Mouse (Mus musculus) lung, embryonic 14.5 days (tissue): Measurements from ENCODE around the gene Csgalnact2. TPM values are rescaled to one million over a fixed set of nuclear protein-coding genes. Genes with fewer than 3 reads are reported as not detected.

Experiments used
- ATAC-seq: fragments of 200-750 bp; cut with Nextera tagmentation; 2 replicates; pipeline ENCODE4 v1.8.0; 2017; ENCODE audit warnings: mild to moderate bottlenecking, moderate TSS enrichment, moderate library complexity; ENCODE audit not compliant: insufficient read depth
- DNase-seq: peaks from one replicate; pipeline ENCODE4 v3.0.0-alpha.2; 2015
- H3K27ac ChIP-seq: fragments of 300-500 bp; sonication (generic); 2 replicates; pipeline ENCODE4 v1.5.1; 2014; ENCODE audit warnings: low read depth, mild to moderate bottlenecking, moderate library complexity
- H3K27me3 ChIP-seq: fragments of 300-500 bp; sonication (generic); 2 replicates; pipeline ENCODE4 v1.6.1; 2014; ENCODE audit warnings: low read length, control low read depth; ENCODE audit not compliant: insufficient read depth
- H3K36me3 ChIP-seq: fragments of 300-500 bp; sonication (generic); 2 replicates; pipeline ENCODE4 v1.6.1; 2014; ENCODE audit warnings: control low read depth; ENCODE audit not compliant: insufficient read depth
- H3K4me1 ChIP-seq: fragments of 300-500 bp; sonication (generic); 2 replicates; pipeline ENCODE4 v1.6.1; 2014; ENCODE audit warnings: antibody characterized with exemption, control low read depth; ENCODE audit not compliant: insufficient read depth
- H3K4me2 ChIP-seq: fragments of 300-500 bp; sonication (generic); 2 replicates; pipeline ENCODE4 v1.6.1; 2014; ENCODE audit warnings: mild to moderate bottlenecking
- H3K4me3 ChIP-seq: fragments of 300-500 bp; sonication (generic); 2 replicates; pipeline ENCODE4 v1.5.1; 2014; ENCODE audit warnings: low read depth, low read length
- H3K9ac ChIP-seq: fragments of 300-500 bp; sonication (generic); 2 replicates; pipeline ENCODE4 v1.6.1; 2014
- H3K9me3 ChIP-seq: fragments of 300-500 bp; sonication (generic); 2 replicates; pipeline ENCODE4 v1.6.1; 2016; ENCODE audit warnings: low read depth, low read length, control low read depth
- CTCF ChIP-seq: IDR thresholded peaks from 2 replicates; pipeline ENCODE4 v1.5.1; 2016; ENCODE audit warnings: antibody characterized with exemption, low read depth
- WGBS: fragments of 180-500 bp; shearing (Covaris S2); extraction: QIAGEN DNeasy Blood & Tissue Kit; methylation state at CpG from one replicate; pipeline ENCODE4 v1.1.7; 2014; 5-methylcytosine and 5-hydroxymethylcytosine counted together
- polyA plus RNA-seq: library from polyadenylated mRNA; unstranded; fragments of >200 nt; fragmentation: Nextera tagmentation; extraction: Ambion mirVana; gene quantifications from 2 replicates; pipeline ENCODE4 v1.2.1, GENCODE M21; 2014

Gene Csgalnact2
- polyA plus RNA-seq, 1 experiment from 2014 or later = 20.0 TPM

GRCm38 (mm10) chr6:118076256-118076655 is 62.7 kb downstream of the Csgalnact2 start:
- Histone ChIP-seq H3K9me3 (no peaks in the 10 kb centered on the region), H3K9ac (no peak overlapping the region), H3K4me2 (no peak overlapping the region), H3K4me1 (0 out of 2 replicates have a peak, but pooled peaks cover 5% of the 10 kb centered on the region), H3K27me3 (no peaks in the 10 kb centered on the region), H3K27ac (no peak overlapping the region), H3K36me3 (no peaks in the 10 kb centered on the region), H3K4me3 (no peak overlapping the region)
- ATAC-seq (no peak; the same call in 1 of the 2 replicates), DNase-seq (peak; percentile 37)
- TF ChIP-seq CTCF = no peak
- WGBS = 68% methylated on average over 3 of the region's 3 CpGs

GRCm38 (mm10) chr6:118074151-118074550 is 64.8 kb downstream of the Csgalnact2 start:
- 0 out of 2 replicates have a peak, but pooled peaks cover 5% of the 10 kb centered on the region for H3K4me1 ChIP-seq
- ATAC-seq (no peak), DNase-seq (peak; percentile 25)
- no peak for TF ChIP-seq CTCF
- H3K27me3 ChIP-seq = no peaks in the 10 kb centered on the region
- H3K4me3 ChIP-seq = no peak overlapping the region
- H3K36me3 ChIP-seq = no peaks in the 10 kb centered on the region
- H3K9me3 ChIP-seq = no peaks in the 10 kb centered on the region
- H3K4me2 ChIP-seq = no peak overlapping the region
- H3K27ac ChIP-seq = no peak overlapping the region
- H3K9ac ChIP-seq = no peak overlapping the region
- 35% methylated on average over 3 of the region's 3 CpGs for WGBS

- DNase-seq (no peak), ATAC-seq (no peak)
- H3K4me2 ChIP-seq = no peak overlapping the region
- WGBS = 77% methylated on average over 1 of the region's 1 CpGs
- no peaks in the 10 kb centered on the region for H3K27me3 ChIP-seq
- no peaks in the 10 kb centered on the region for H3K9me3 ChIP-seq
- 0 out of 2 replicates have a peak, but pooled peaks cover 5% of the 10 kb centered on the region for H3K4me1 ChIP-seq
- no peak overlapping the region for H3K9ac ChIP-seq
- no peak for TF ChIP-seq CTCF
- no peaks in the 10 kb centered on the region for H3K36me3 ChIP-seq
- no peak overlapping the region for H3K4me3 ChIP-seq
- H3K27ac ChIP-seq = no peak overlapping the region
These were observed 66.8 kb downstream of the Csgalnact2 start for GRCm38 (mm10) chr6:118072176-118072575.

- no peak overlapping the region for H3K27ac ChIP-seq
- WGBS = 86% methylated on average over 3 of the region's 3 CpGs
- H3K9me3 ChIP-seq = no peaks in the 10 kb centered on the region
- DNase-seq (no peak), ATAC-seq (no peak)
- no peak for TF ChIP-seq CTCF
- no peak overlapping the region for H3K4me3 ChIP-seq
- no peak overlapping the region for H3K4me2 ChIP-seq
- H3K36me3 ChIP-seq = no peaks in the 10 kb centered on the region
- peaks cover 4% of the 10 kb centered on the region; the same call in 1 of the 2 replicates for H3K27me3 ChIP-seq
- no peak overlapping the region for H3K9ac ChIP-seq
- peaks cover 9% of the 10 kb centered on the region; the same call in 1 of the 2 replicates for H3K4me1 ChIP-seq
These were observed 67.5 kb downstream of the Csgalnact2 start for GRCm38 (mm10) chr6:118071416-118071815.

- H3K36me3 ChIP-seq = no peaks in the 10 kb centered on the region
- no peaks in the 10 kb centered on the region for H3K9me3 ChIP-seq
- no peak for TF ChIP-seq CTCF
- ATAC-seq (no peak), DNase-seq (no peak)
- H3K27ac ChIP-seq = no peak overlapping the region
- no peak overlapping the region for H3K4me2 ChIP-seq
- H3K9ac ChIP-seq = no peak overlapping the region
- peaks cover 12% of the 10 kb centered on the region; the same call in 1 of the 2 replicates for H3K4me1 ChIP-seq
- 88% methylated on average over 4 of the region's 4 CpGs for WGBS
- H3K4me3 ChIP-seq = no peak overlapping the region
- H3K27me3 ChIP-seq = peaks cover 9% of the 10 kb centered on the region
These were observed 68.0 kb downstream of the Csgalnact2 start for GRCm38 (mm10) chr6:118071013-118071350.

GRCm38 (mm10) chr6:118070321-118071012 is 68.5 kb downstream of the Csgalnact2 start:
- 54% methylated on average over 5 of the region's 5 CpGs for WGBS
- DNase-seq = peak; percentile 48

GRCm38 (mm10) chr6:118067720-118068119 is 71.2 kb downstream of the Csgalnact2 start:
- DNase-seq (no peak), ATAC-seq (no peak)
- no peaks in the 10 kb centered on the region for H3K9me3 ChIP-seq
- 69% methylated on average over 7 of the region's 7 CpGs for WGBS
- TF ChIP-seq CTCF = peak; percentile 66
- H3K36me3 ChIP-seq = no peaks in the 10 kb centered on the region
- peaks cover 22% of the 10 kb centered on the region for H3K27me3 ChIP-seq
- H3K4me1 ChIP-seq = peaks cover 7% of the 10 kb centered on the region; the same call in 1 of the 2 replicates
- H3K27ac ChIP-seq = no peak overlapping the region
- H3K4me3 ChIP-seq = no peak overlapping the region
- no peak overlapping the region for H3K9ac ChIP-seq
- no peak overlapping the region for H3K4me2 ChIP-seq

More at GRCm38 (mm10) chr6:118070321-118071012, 68.5 kb downstream of the Csgalnact2 start:
- no peaks in the 10 kb centered on the region for H3K9me3 ChIP-seq
- no peak for ATAC-seq
- H3K4me1 ChIP-seq = peaks cover 12% of the 10 kb centered on the region; the same call in 1 of the 2 replicates
- no peak overlapping the region for H3K27ac ChIP-seq
- no peak overlapping the region for H3K4me2 ChIP-seq
- no peak for TF ChIP-seq CTCF
- no peaks in the 10 kb centered on the region for H3K36me3 ChIP-seq
- H3K27me3 ChIP-seq = peaks cover 14% of the 10 kb centered on the region
- H3K9ac ChIP-seq = no peak overlapping the region
- H3K4me3 ChIP-seq = no peak overlapping the region
